Comparison of ENCODE assay signal across 9 mouse cellular contexts in the genomic region with DNA sequence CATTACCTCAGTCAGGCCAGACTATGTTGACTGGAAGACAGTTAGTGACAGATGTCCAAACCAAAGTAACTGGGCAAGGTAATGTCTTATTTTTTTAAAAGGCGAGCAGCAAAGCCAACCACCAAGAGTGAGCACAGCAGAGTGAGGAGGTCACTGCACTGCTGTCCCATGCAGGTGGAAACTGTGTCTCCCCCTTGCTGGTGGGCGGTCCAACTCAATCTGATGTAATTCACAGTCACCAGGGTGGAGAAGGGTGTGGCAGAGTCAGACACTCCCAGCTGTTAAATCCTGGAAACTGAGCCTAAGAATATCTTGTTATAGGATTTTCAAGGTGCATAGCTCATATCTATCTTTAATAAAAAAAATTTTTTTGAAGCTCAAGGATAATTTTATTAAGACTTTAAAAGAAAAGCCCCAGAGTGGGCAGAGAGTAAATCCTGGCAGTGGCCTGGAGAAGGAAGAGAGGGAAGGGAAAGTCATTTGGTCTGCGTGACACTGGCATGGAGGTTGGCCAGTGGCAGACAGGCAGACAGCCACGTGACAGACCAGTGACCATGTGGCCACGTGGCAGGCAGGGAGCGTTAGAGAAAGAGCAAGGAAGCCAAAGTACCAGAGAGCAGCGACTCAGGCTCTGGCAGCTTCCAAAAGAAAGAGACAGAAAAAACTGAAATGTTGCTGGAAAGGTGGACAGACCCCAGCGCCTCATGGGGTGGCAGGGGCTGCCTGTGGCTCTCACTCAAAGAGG. TPM values are rescaled to one million over a fixed set of nuclear protein-coding genes. Genes with fewer than 3 reads are reported as not detected.
DNase-seq lines count a peak whose midpoint lies in the region; ATAC-seq and TF ChIP-seq lines count a peak whose summit lies in the region.
"Had no signal": no experiment of that assay in that cellular context is flagged by ENCODE, and none has a peak within 500 bp of the region (broad histone marks: within the 10 kb centered on the region; RNA-seq: fewer than 3 reads in every experiment).

No protein-coding gene starts in this region.

- no peaks in the 10 kb centered on the region for H3K4me1 ChIP-seq in heart, embryonic 11.5 days (ENCODE audit: control insufficient read depth, insufficient read depth, low read length)
- no peaks in the 10 kb centered on the region for H3K4me1 ChIP-seq in midbrain, embryonic 13.5 days (replicated peaks)

- H3K9ac ChIP-seq in heart, embryonic 11.5 days (ENCODE audit: low read depth, low read length) = no peak overlapping the region
- H3K9ac ChIP-seq in midbrain, embryonic 13.5 days (replicated peaks) = no peak overlapping the region

- H3K4me2 ChIP-seq in heart, embryonic 11.5 days = no peak overlapping the region
- H3K4me2 ChIP-seq in midbrain, embryonic 13.5 days (replicated peaks) = no peak overlapping the region

- H3ac ChIP-seq in C2C12 (ENCODE audit: control insufficient read depth, insufficient read length, low read depth) = no peak overlapping the region

- H3K79me2 ChIP-seq in C2C12 (ENCODE audit: control insufficient read depth, insufficient read depth) = no peaks in the 10 kb centered on the region

- no peaks in the 10 kb centered on the region for H3K79me3 ChIP-seq in C2C12 (ENCODE audit: low read depth)

- H3K4me3 ChIP-seq in heart, embryonic 11.5 days (ENCODE audit: low read depth, low read length) = no peak overlapping the region
- no peak overlapping the region for H3K4me3 ChIP-seq in C2C12 (ENCODE audit: insufficient read depth, poor library complexity, severe bottlenecking)
- H3K4me3 ChIP-seq in midbrain, embryonic 13.5 days (replicated peaks) = no peak overlapping the region

- H3K9me3 ChIP-seq in heart, embryonic 11.5 days (replicated peaks; ENCODE audit: control insufficient read depth, low read length) = no peaks in the 10 kb centered on the region
- H3K9me3 ChIP-seq in midbrain, embryonic 13.5 days = peaks cover 3% of the 10 kb centered on the region; the same call in 1 of the 2 replicates

- no peak overlapping the region for H3K27ac ChIP-seq in heart, embryonic 11.5 days (ENCODE audit: low read depth, low read length)
- H3K27ac ChIP-seq in midbrain, embryonic 13.5 days = no peak overlapping the region

- H3K27me3 ChIP-seq in heart, embryonic 11.5 days (ENCODE audit: control insufficient read depth, insufficient read depth, low read length) = no peaks in the 10 kb centered on the region
- H3K27me3 ChIP-seq in C2C12 (ENCODE audit: control insufficient read depth, insufficient read depth, insufficient read length) = no peaks in the 10 kb centered on the region
- H3K27me3 ChIP-seq in midbrain, embryonic 13.5 days = no peaks in the 10 kb centered on the region

- ATAC-seq in heart, embryonic 11.5 days (replicated peaks; ENCODE audit: insufficient number of reproducible peaks, low FRiP score, low TSS enrichment) = no peak
- no peak for ATAC-seq in midbrain, embryonic 13.5 days

- peak; percentile 97 for DNase-seq in heart, adult 11 months
- peak; percentile 57 for DNase-seq in cerebellum, adult 9-11 months
- peak; percentile 40 for DNase-seq in kidney, postnatal 10 days
- DNase-seq in B cell, adult 2 months = no peak
- DNase-seq in liver = no peak

- no peaks in the 10 kb centered on the region for H3K36me3 ChIP-seq in heart, embryonic 11.5 days (ENCODE audit: control insufficient read depth, insufficient read depth, low read length)
- H3K36me3 ChIP-seq in C2C12 (ENCODE audit: control insufficient read depth, insufficient read depth) = no peaks in the 10 kb centered on the region
- H3K36me3 ChIP-seq in midbrain, embryonic 13.5 days = no peaks in the 10 kb centered on the region

- TF ChIP-seq CTCF in C2C12 (IDR thresholded peaks at IDR 0.05; ENCODE audit: control insufficient read depth, insufficient read depth, insufficient read length) = no peak

- WGBS in heart, embryonic 11.5 days (ENCODE audit: insufficient replicate concordance) = 75% methylated on average over 8 of the region's 8 CpGs
- WGBS in midbrain, embryonic 13.5 days = 80% methylated on average over 8 of the region's 8 CpGs

TF ChIP-seq in C2C12, 6 proteins besides CTCF, POLR2A, EP300 and RAD21:
- TF ChIP-seq CEBPB (IDR thresholded peaks at IDR 0.05; ENCODE audit: low read depth) (peak; percentile 11), MYOD1 (IDR thresholded peaks at IDR 0.05; ENCODE audit: control insufficient read depth, insufficient read length, low read depth) (no peak), MAX (IDR thresholded peaks at IDR 0.05) (peak; percentile 97), FOSL1 (IDR thresholded peaks at IDR 0.05; ENCODE audit: insufficient read depth, low read length, poor library complexity, severe bottlenecking) (no peak), MYOG (IDR thresholded peaks at IDR 0.05; ENCODE audit: control insufficient read depth, extremely low read depth, insufficient read length) (no peak), USF1 (IDR thresholded peaks at IDR 0.05; ENCODE audit: low read depth) (peak; percentile 97)

RNA-seq across cellular contexts. Expression of a gene that starts 19.6 kb away (rescaled TPM):
- 1.2 and 1.4 TPM in 2 replicates for polyA plus RNA-seq in heart, embryonic 11.5 days (2014; fragmentation: Nextera tagmentation; extraction: Ambion mirVana)
- 0.07 TPM for polyA plus RNA-seq in C2C12 (2012; fragmentation: generic; extraction: Trizol)
- 2.2 and 2.5 TPM in 2 replicates for polyA plus RNA-seq in midbrain, embryonic 13.5 days (2015; fragmentation: Nextera tagmentation; extraction: Ambion mirVana)

RNA-seq across cellular contexts. Expression of a gene that starts 24.7 kb away (rescaled TPM):
- polyA plus RNA-seq in heart, embryonic 11.5 days (2014; fragmentation: Nextera tagmentation; extraction: Ambion mirVana) = 2.0 and 2.2 TPM in 2 replicates
- 2.3 TPM for polyA plus RNA-seq in C2C12 (2012; fragmentation: generic; extraction: Trizol)
- 3.2 and 3.7 TPM in 2 replicates for polyA plus RNA-seq in midbrain, embryonic 13.5 days (2015; fragmentation: Nextera tagmentation; extraction: Ambion mirVana)

RNA-seq across cellular contexts. Expression of a gene that starts 29.4 kb away (rescaled TPM):
- polyA plus RNA-seq in heart, embryonic 11.5 days (2014; fragmentation: Nextera tagmentation; extraction: Ambion mirVana) = 0.10 TPM in 1 of 2 replicates, not detected in the other
- 0.05 TPM for polyA plus RNA-seq in C2C12 (2012; fragmentation: generic; extraction: Trizol)
- 0.11 TPM in 1 of 2 replicates, not detected in the other for polyA plus RNA-seq in midbrain, embryonic 13.5 days (2015; fragmentation: Nextera tagmentation; extraction: Ambion mirVana)
- polyA plus RNA-seq: stomach, embryonic 14.5 days had no signal

RNA-seq across cellular contexts. Expression of a gene that starts 41.0 kb away (rescaled TPM):
- 1.6 and 2.2 TPM in 2 replicates for polyA plus RNA-seq in heart, embryonic 11.5 days (2014; fragmentation: Nextera tagmentation; extraction: Ambion mirVana)
- polyA plus RNA-seq in C2C12 (2012; fragmentation: generic; extraction: Trizol) = 0.69 TPM
- polyA plus RNA-seq in midbrain, embryonic 13.5 days (2015; fragmentation: Nextera tagmentation; extraction: Ambion mirVana) = 7.7 and 8.8 TPM in 2 replicates

RNA-seq across cellular contexts. Expression of a gene that starts 57.3 kb away (rescaled TPM):
- polyA plus RNA-seq in heart, embryonic 11.5 days (2014; fragmentation: Nextera tagmentation; extraction: Ambion mirVana) = 35.0 and 40.7 TPM in 2 replicates
- polyA plus RNA-seq in C2C12 (2012; fragmentation: generic; extraction: Trizol) = 83.0 TPM
- 11.3 and 13.3 TPM in 2 replicates for polyA plus RNA-seq in midbrain, embryonic 13.5 days (2015; fragmentation: Nextera tagmentation; extraction: Ambion mirVana)

Comparison
In these comparisons a context has a peak if more than half of its experiments do, and no peak if none do; other contexts are left out.
1. DNase-seq: peak in heart, adult 11 months (single experiment), cerebellum, adult 9-11 months (single experiment) and kidney, postnatal 10 days (single experiment); none in B cell, adult 2 months (0 of 2) and liver (single experiment).